Mouse (Mus musculus): ENCODE measurements around the gene Avpi1. TPM values are rescaled to one million over a fixed set of nuclear protein-coding genes. Genes with fewer than 3 reads are reported as not detected.

Avpi1 gene
- polyA plus RNA-seq, 1 experiment from 2014 or later = 9.4 TPM

- Histone ChIP-seq H3K9ac (replicated peaks; ENCODE audit: low read depth, low read length) (no peak overlapping the region), H3K9me3 (ENCODE audit: control insufficient read depth, low read length) (no peaks in the 10 kb centered on the region), H3K4me1 (ENCODE audit: control insufficient read depth, insufficient read depth, low read length) (no peaks in the 10 kb centered on the region), H3K27me3 (ENCODE audit: control insufficient read depth, insufficient read depth, low read length) (no peaks in the 10 kb centered on the region), H3K4me2 (ENCODE audit: low read depth, low read length) (no peak overlapping the region), H3K36me3 (ENCODE audit: control insufficient read depth, insufficient read depth, low read length) (peaks cover 8% of the 10 kb centered on the region), H3K4me3 (ENCODE audit: low read depth, low read length) (no peak overlapping the region), H3K27ac (ENCODE audit: low read depth, low read length) (no peak overlapping the region)
- ATAC-seq (ENCODE audit: low read depth) = no peak
- WGBS = 85% methylated on average over 5 of the region's 5 CpGs
Measured at GRCm38 (mm10) chr19:42079950-42080349, 48.9 kb downstream of the Avpi1 start.

- Histone ChIP-seq H3K4me3 (ENCODE audit: low read depth, low read length) (no peak overlapping the region), H3K36me3 (ENCODE audit: control insufficient read depth, insufficient read depth, low read length) (peaks cover 11% of the 10 kb centered on the region), H3K9me3 (ENCODE audit: control insufficient read depth, low read length) (no peaks in the 10 kb centered on the region), H3K27ac (ENCODE audit: low read depth, low read length) (no peak overlapping the region), H3K4me2 (ENCODE audit: low read depth, low read length) (no peak overlapping the region), H3K9ac (replicated peaks; ENCODE audit: low read depth, low read length) (no peak overlapping the region), H3K4me1 (ENCODE audit: control insufficient read depth, insufficient read depth, low read length) (no peaks in the 10 kb centered on the region), H3K27me3 (ENCODE audit: control insufficient read depth, insufficient read depth, low read length) (no peaks in the 10 kb centered on the region)
- no peak for ATAC-seq (ENCODE audit: low read depth)
- WGBS = 96% methylated on average over 12 of the region's 12 CpGs
Measured at GRCm38 (mm10) chr19:42079006-42079405, 49.9 kb downstream of the Avpi1 start.

- Histone ChIP-seq H3K9me3 (ENCODE audit: control insufficient read depth, low read length) (no peaks in the 10 kb centered on the region), H3K27me3 (ENCODE audit: control insufficient read depth, insufficient read depth, low read length) (no peaks in the 10 kb centered on the region), H3K27ac (ENCODE audit: low read depth, low read length) (no peak overlapping the region), H3K4me3 (ENCODE audit: low read depth, low read length) (no peak overlapping the region), H3K9ac (replicated peaks; ENCODE audit: low read depth, low read length) (no peak overlapping the region), H3K4me2 (ENCODE audit: low read depth, low read length) (no peak overlapping the region), H3K36me3 (ENCODE audit: control insufficient read depth, insufficient read depth, low read length) (peaks cover 11% of the 10 kb centered on the region), H3K4me1 (ENCODE audit: control insufficient read depth, insufficient read depth, low read length) (no peaks in the 10 kb centered on the region)
- ATAC-seq (ENCODE audit: low read depth) = no peak
- WGBS = 99% methylated on average over 8 of the region's 8 CpGs
Measured at GRCm38 (mm10) chr19:42078566-42078965, 50.3 kb downstream of the Avpi1 start.

- 88% methylated on average over 16 of the region's 16 CpGs for WGBS
- H3K36me3 ChIP-seq (ENCODE audit: control insufficient read depth, insufficient read depth, low read length) = peaks cover 11% of the 10 kb centered on the region
- no peak overlapping the region for H3K4me3 ChIP-seq (ENCODE audit: low read depth, low read length)
- H3K9ac ChIP-seq (replicated peaks; ENCODE audit: low read depth, low read length) = no peak overlapping the region
- H3K4me2 ChIP-seq (ENCODE audit: low read depth, low read length) = no peak overlapping the region
- no peaks in the 10 kb centered on the region for H3K9me3 ChIP-seq (ENCODE audit: control insufficient read depth, low read length)
- ATAC-seq (ENCODE audit: low read depth) = no peak
- H3K27me3 ChIP-seq (ENCODE audit: control insufficient read depth, insufficient read depth, low read length) = no peaks in the 10 kb centered on the region
- no peak overlapping the region for H3K27ac ChIP-seq (ENCODE audit: low read depth, low read length)
- H3K4me1 ChIP-seq (ENCODE audit: control insufficient read depth, insufficient read depth, low read length) = no peaks in the 10 kb centered on the region
Measured at GRCm38 (mm10) chr19:42075992-42076391, 52.9 kb downstream of the Avpi1 start.

GRCm38 (mm10) chr19:42075051-42075450, 53.8 kb downstream of the Avpi1 start:
- Histone ChIP-seq H3K4me2 (ENCODE audit: low read depth, low read length) (no peak overlapping the region), H3K9me3 (ENCODE audit: control insufficient read depth, low read length) (no peaks in the 10 kb centered on the region), H3K27ac (ENCODE audit: low read depth, low read length) (no peak overlapping the region), H3K36me3 (ENCODE audit: control insufficient read depth, insufficient read depth, low read length) (peaks cover 11% of the 10 kb centered on the region), H3K4me3 (ENCODE audit: low read depth, low read length) (no peak overlapping the region), H3K4me1 (ENCODE audit: control insufficient read depth, insufficient read depth, low read length) (no peaks in the 10 kb centered on the region), H3K9ac (replicated peaks; ENCODE audit: low read depth, low read length) (no peak overlapping the region), H3K27me3 (ENCODE audit: control insufficient read depth, insufficient read depth, low read length) (no peaks in the 10 kb centered on the region)
- ATAC-seq (ENCODE audit: low read depth) = no peak
- 87% methylated on average over 2 of the region's 2 CpGs for WGBS

Other genes starting within 250 kb of the Avpi1 start
- 10.7 and 14.7 TPM in 2 replicates for gene Rrp12, start 232.9 kb downstream of the Avpi1 start, polyA plus RNA-seq (2014; fragmentation: Nextera tagmentation; extraction: Ambion mirVana)
- 521 and 528 TPM in 2 replicates for gene Pgam1, start 217.1 kb downstream of the Avpi1 start, polyA plus RNA-seq (2014; fragmentation: Nextera tagmentation; extraction: Ambion mirVana)
- gene Exosc1, start 195.6 kb downstream of the Avpi1 start, polyA plus RNA-seq (2014; fragmentation: Nextera tagmentation; extraction: Ambion mirVana) = 60.7 and 69.2 TPM in 2 replicates
- 67.7 and 72.7 TPM in 2 replicates for gene Zdhhc16, start 195.6 kb downstream of the Avpi1 start, polyA plus RNA-seq (2014; fragmentation: Nextera tagmentation; extraction: Ambion mirVana)
- 33.7 and 34.8 TPM in 2 replicates for gene Mms19, start 147.9 kb downstream of the Avpi1 start, polyA plus RNA-seq (2014; fragmentation: Nextera tagmentation; extraction: Ambion mirVana)
- 8.2 and 9.9 TPM in 2 replicates for gene Ubtd1, start 147.3 kb downstream of the Avpi1 start, polyA plus RNA-seq (2014; fragmentation: Nextera tagmentation; extraction: Ambion mirVana)
- gene Ankrd2, start 93.1 kb downstream of the Avpi1 start, polyA plus RNA-seq (2014; fragmentation: Nextera tagmentation; extraction: Ambion mirVana) = 0.73 and 0.80 TPM in 2 replicates
- 1.3 and 1.7 TPM in 2 replicates for gene Hoga1, start 83.4 kb downstream of the Avpi1 start, polyA plus RNA-seq (2014; fragmentation: Nextera tagmentation; extraction: Ambion mirVana)
- gene 4933411K16Rik, start 76.8 kb downstream of the Avpi1 start, polyA plus RNA-seq (2014; fragmentation: Nextera tagmentation; extraction: Ambion mirVana) = 0.15 TPM in 1 of 2 replicates, not detected in the other
- 118 and 131 TPM in 2 replicates for gene Morn4, start 42.7 kb downstream of the Avpi1 start, polyA plus RNA-seq (2014; fragmentation: Nextera tagmentation; extraction: Ambion mirVana)
- gene Pi4k2a, start 38.6 kb downstream of the Avpi1 start, polyA plus RNA-seq (2014; fragmentation: Nextera tagmentation; extraction: Ambion mirVana) = 35.3 and 40.7 TPM in 2 replicates
- 2.1 and 3.2 TPM in 2 replicates for gene Marveld1, start 18.3 kb upstream of the Avpi1 start, polyA plus RNA-seq (2014; fragmentation: Nextera tagmentation; extraction: Ambion mirVana)
- gene Zfyve27, start 34.9 kb upstream of the Avpi1 start, polyA plus RNA-seq (2014; fragmentation: Nextera tagmentation; extraction: Ambion mirVana) = 34.2 and 37.2 TPM in 2 replicates
- 0.21 and 13.5 TPM in 2 replicates for gene Sfrp5, start 73.2 kb upstream of the Avpi1 start, polyA plus RNA-seq (2014; fragmentation: Nextera tagmentation; extraction: Ambion mirVana)
- gene Golga7b, start 118.5 kb upstream of the Avpi1 start, polyA plus RNA-seq (2014; fragmentation: Nextera tagmentation; extraction: Ambion mirVana) = 52.2 and 62.5 TPM in 2 replicates